Mouse (Mus musculus): Measurements from ENCODE around the gene Arid4b. TPM values are rescaled to one million over a fixed set of nuclear protein-coding genes. Genes with fewer than 3 reads are reported as not detected.
A peak's percentile ranks its signal among the peaks of the same experiment; 100 is the strongest.
"Not testable (repeated sequence)": the region's sequence is repeated elsewhere in the genome, so short reads cannot be mapped to it uniquely, and the experiment has no call there.

Arid4b gene
- polyA plus RNA-seq, 1 experiment from 2014 or later: 100 TPM

- WGBS: 92% methylated on average over 5 of the region's 5 CpGs
- H3K36me3 ChIP-seq (ENCODE audit: control insufficient read depth, insufficient read depth): 0 out of 2 replicates have a peak, but pooled peaks cover 2% of the 10 kb centered on the region
- H3K9me3 ChIP-seq (ENCODE audit: control insufficient read depth, low read length): no peaks in the 10 kb centered on the region
- H3K4me2 ChIP-seq (ENCODE audit: low read length): no peak overlapping the region
- peaks cover 4% of the 10 kb centered on the region; the same call in 1 of the 2 replicates for H3K4me1 ChIP-seq (replicated peaks; ENCODE audit: control insufficient read depth, insufficient read depth, low read length)
- no peak overlapping the region for H3K4me3 ChIP-seq (replicated peaks; ENCODE audit: low read length)
- no peaks in the 10 kb centered on the region for H3K27me3 ChIP-seq (replicated peaks; ENCODE audit: control insufficient read depth, insufficient read depth, low read length)
- no peak for ATAC-seq
- H3K9ac ChIP-seq (replicated peaks; ENCODE audit: low read depth, low read length): no peak overlapping the region
- no peak overlapping the region for H3K27ac ChIP-seq (ENCODE audit: low read length)
These were observed 29.5 kb upstream of the Arid4b start for GRCm38 (mm10) chr13:14033309-14034072.

DNA sequence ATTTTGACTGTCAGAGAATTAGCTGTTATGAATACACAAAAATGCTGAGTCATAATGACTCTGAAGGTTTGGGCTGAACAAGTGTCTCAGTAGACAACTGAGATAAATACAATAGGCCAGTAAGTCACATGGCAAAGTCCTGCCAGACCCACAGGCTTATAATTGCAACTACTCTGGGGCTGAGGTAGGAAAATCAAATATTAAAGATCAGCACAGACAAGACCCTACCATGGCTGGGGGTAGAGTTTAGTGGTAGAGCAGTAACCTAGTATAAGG, 29.0 kb upstream of the Arid4b start:
- Histone ChIP-seq H3K9ac (replicated peaks; ENCODE audit: low read depth, low read length) (no peak overlapping the region), H3K27me3 (replicated peaks; ENCODE audit: control insufficient read depth, insufficient read depth, low read length) (no peaks in the 10 kb centered on the region), H3K4me3 (replicated peaks; ENCODE audit: low read length) (no peak overlapping the region), H3K27ac (ENCODE audit: low read length) (no peak overlapping the region), H3K4me1 (replicated peaks; ENCODE audit: control insufficient read depth, insufficient read depth, low read length) (peaks cover 4% of the 10 kb centered on the region; the same call in 1 of the 2 replicates), H3K9me3 (ENCODE audit: control insufficient read depth, low read length) (no peaks in the 10 kb centered on the region), H3K4me2 (ENCODE audit: low read length) (no peak overlapping the region), H3K36me3 (ENCODE audit: control insufficient read depth, insufficient read depth) (no peaks in the 10 kb centered on the region)
- no peak for ATAC-seq

DNA sequence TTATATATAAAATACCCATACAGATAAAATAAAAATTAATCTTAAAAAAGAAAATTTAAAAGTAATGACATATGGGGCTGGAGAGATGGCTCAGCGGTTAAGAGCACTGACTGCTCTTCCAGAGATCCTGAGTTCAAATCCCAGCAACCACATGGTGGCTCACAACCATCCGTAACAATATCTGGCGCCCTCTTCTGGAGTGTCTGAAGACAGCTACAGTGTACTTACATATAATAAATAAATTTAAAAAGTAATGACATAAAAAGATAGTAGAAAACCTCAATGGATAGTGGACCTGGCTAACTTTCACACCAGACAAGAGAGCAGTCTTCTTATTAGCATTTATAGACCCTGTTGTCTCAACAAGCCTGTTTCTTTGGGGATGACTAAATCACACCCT, 27.7 kb upstream of the Arid4b start:
- not testable (repeated sequence) for H3K4me2 ChIP-seq (ENCODE audit: low read length); H3K9ac ChIP-seq (replicated peaks; ENCODE audit: low read depth, low read length); H3K36me3 ChIP-seq (ENCODE audit: control insufficient read depth, insufficient read depth); H3K9me3 ChIP-seq (ENCODE audit: control insufficient read depth, low read length); H3K27ac ChIP-seq (ENCODE audit: low read length); H3K4me1 ChIP-seq (replicated peaks; ENCODE audit: control insufficient read depth, insufficient read depth, low read length); H3K4me3 ChIP-seq (replicated peaks; ENCODE audit: low read length); ATAC-seq; H3K27me3 ChIP-seq (replicated peaks; ENCODE audit: control insufficient read depth, insufficient read depth, low read length)
- 92% methylated on average over 3 of the region's 3 CpGs for WGBS

DNA sequence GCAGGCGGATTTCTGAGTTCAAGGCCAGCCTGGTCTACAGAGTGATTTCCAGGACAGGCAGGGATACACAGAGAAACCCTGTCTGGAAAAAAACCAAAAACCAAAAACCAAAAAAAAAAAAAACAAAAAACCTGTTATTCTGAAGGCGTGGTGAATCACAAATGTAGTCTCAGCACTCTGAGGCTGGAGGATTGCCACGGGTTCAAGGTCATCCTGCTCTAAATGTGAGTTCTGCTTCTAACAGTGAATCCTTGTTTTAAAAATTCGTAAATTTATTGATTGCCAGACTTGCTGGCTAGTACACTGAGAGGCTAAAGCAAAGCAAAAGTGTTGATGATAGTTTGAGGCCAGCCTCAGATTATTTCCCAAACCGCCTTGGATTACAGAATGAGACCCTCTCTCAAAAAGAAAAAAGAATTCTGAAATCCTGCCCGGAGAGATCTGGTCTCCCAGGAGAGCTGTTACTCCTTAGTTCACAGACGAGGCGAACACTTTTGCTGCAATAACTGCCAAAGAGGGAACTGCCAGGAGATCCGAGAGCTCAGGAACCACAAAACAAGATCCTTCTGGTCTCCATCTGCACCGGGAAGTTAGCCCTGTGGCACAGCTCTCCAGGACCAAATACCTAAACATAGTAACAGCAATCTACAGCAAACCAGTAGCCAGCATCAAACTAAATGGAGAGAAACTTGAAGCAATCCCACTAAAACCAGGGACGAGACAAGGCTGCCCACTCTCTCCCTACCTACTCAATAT, 27.0 kb upstream of the Arid4b start:
- Histone ChIP-seq H3K27ac (ENCODE audit: low read length) (no peak overlapping the region), H3K27me3 (replicated peaks; ENCODE audit: control insufficient read depth, insufficient read depth, low read length) (no peaks in the 10 kb centered on the region), H3K4me3 (replicated peaks; ENCODE audit: low read length) (no peak overlapping the region), H3K4me1 (replicated peaks; ENCODE audit: control insufficient read depth, insufficient read depth, low read length) (peaks cover 10% of the 10 kb centered on the region), H3K9me3 (ENCODE audit: control insufficient read depth, low read length) (no peaks in the 10 kb centered on the region), H3K4me2 (ENCODE audit: low read length) (no peak overlapping the region), H3K9ac (replicated peaks; ENCODE audit: low read depth, low read length) (no peak overlapping the region), H3K36me3 (ENCODE audit: control insufficient read depth, insufficient read depth) (no peaks in the 10 kb centered on the region)
- no peak for ATAC-seq
- 91% methylated on average over 11 of the region's 11 CpGs for WGBS

- Histone ChIP-seq H3K4me1 (replicated peaks; ENCODE audit: control insufficient read depth, insufficient read depth, low read length) (peaks cover 10% of the 10 kb centered on the region), H3K4me2 (ENCODE audit: low read length) (peak overlapping the region; percentile 87), H3K27me3 (replicated peaks; ENCODE audit: control insufficient read depth, insufficient read depth, low read length) (no peaks in the 10 kb centered on the region), H3K36me3 (ENCODE audit: control insufficient read depth, insufficient read depth) (no peaks in the 10 kb centered on the region), H3K9ac (replicated peaks; ENCODE audit: low read depth, low read length) (peak overlapping the region; percentile 92), H3K9me3 (ENCODE audit: control insufficient read depth, low read length) (no peaks in the 10 kb centered on the region), H3K27ac (ENCODE audit: low read length) (peak overlapping the region; percentile 97), H3K4me3 (replicated peaks; ENCODE audit: low read length) (peak overlapping the region; percentile 77)
- ATAC-seq: peak; percentile 62
- WGBS: 1% methylated on average over 8 of the region's 8 CpGs
These were observed 24.1 kb upstream of the Arid4b start for GRCm38 (mm10) chr13:14038911-14039291.

DNA sequence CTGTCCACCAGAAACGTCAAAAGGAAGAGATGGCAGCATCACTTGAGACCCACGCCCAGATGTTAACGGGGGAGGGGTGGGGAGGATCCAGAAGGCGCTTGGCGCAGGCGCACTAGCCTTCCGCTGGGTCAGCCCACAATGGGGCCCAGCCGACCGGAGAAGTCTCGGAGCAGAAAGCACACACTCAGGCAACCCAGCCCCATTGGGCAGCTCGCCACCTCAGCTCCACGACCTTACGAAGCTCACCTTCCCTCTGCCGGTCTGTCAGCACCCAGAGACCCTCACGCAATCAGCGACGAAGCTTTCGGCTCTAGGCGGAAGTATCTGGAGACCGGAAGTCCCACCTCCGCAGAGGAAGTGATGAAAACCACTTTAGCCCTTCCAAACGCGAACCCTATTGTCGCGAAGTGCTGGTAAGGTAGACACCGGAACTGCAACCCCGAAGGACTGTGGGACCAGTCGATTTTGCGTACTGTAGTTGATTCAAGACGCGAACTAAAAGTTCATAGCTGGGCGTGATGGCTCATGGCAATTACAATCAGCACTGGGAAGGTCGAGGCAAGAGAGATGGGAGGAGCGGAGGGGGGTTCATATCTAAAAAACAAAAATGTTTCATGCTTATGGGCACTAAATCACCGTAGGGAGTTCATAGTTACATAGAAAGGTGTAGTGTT, 23.6 kb upstream of the Arid4b start, which contains the start of gene Tbce:
TSS of gene Tbce (minus strand) at position 347 of the 674 bp plus-strand sequence.
- peaks cover 10% of the 10 kb centered on the region for H3K4me1 ChIP-seq (replicated peaks; ENCODE audit: control insufficient read depth, insufficient read depth, low read length)
- under 1% methylated on average over 35 of the region's 35 CpGs for WGBS
- peak; percentile 97 for ATAC-seq
- H3K9me3 ChIP-seq (ENCODE audit: control insufficient read depth, low read length): no peaks in the 10 kb centered on the region
- peak within 1 kb of the TSS; percentile 77 for H3K4me3 ChIP-seq (replicated peaks; ENCODE audit: low read length)
- H3K36me3 ChIP-seq (ENCODE audit: control insufficient read depth, insufficient read depth): no peaks in the 10 kb centered on the region
- H3K9ac ChIP-seq (replicated peaks; ENCODE audit: low read depth, low read length): peak within 1 kb of the TSS; percentile 92
- H3K27ac ChIP-seq (ENCODE audit: low read length): peak within 1 kb of the TSS; percentile 97
- peak within 1 kb of the TSS; percentile 87 for H3K4me2 ChIP-seq (ENCODE audit: low read length)
- H3K27me3 ChIP-seq (replicated peaks; ENCODE audit: control insufficient read depth, insufficient read depth, low read length): no peaks in the 10 kb centered on the region

DNA sequence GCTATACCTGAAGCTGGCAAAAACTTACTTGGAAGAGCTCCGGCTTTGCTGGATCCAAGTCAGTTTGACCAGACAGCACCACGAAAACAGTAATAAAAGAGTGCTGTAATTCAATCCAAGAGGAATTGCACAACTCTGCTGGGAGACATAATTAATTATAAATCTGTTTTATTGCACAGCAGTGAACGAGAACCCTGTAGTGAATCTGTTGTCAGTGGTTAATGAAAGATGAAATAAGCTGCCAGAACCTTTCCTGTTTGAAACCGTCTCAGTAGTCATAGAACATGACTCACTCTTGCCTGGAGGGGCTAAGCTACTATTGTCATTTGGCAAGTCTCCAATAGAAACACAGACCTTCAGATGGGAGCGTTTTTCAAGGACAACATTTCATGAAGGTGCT, 22.8 kb upstream of the Arid4b start:
- Histone ChIP-seq H3K4me1 (replicated peaks; ENCODE audit: control insufficient read depth, insufficient read depth, low read length) (peaks cover 10% of the 10 kb centered on the region), H3K4me2 (ENCODE audit: low read length) (peak overlapping the region; percentile 73), H3K27ac (ENCODE audit: low read length) (no peak overlapping the region), H3K36me3 (ENCODE audit: control insufficient read depth, insufficient read depth) (no peaks in the 10 kb centered on the region), H3K9ac (replicated peaks; ENCODE audit: low read depth, low read length) (no peak overlapping the region), H3K4me3 (replicated peaks; ENCODE audit: low read length) (peak overlapping the region; percentile 77), H3K9me3 (ENCODE audit: control insufficient read depth, low read length) (no peaks in the 10 kb centered on the region), H3K27me3 (replicated peaks; ENCODE audit: control insufficient read depth, insufficient read depth, low read length) (no peaks in the 10 kb centered on the region)
- WGBS: 46% methylated on average over 5 of the region's 5 CpGs
- no peak for ATAC-seq

GRCm38 (mm10) chr13:14043851-14044250, 19.2 kb upstream of the Arid4b start:
- ATAC-seq: no peak

GRCm38 (mm10) chr13:14044521-14044920, 18.5 kb upstream of the Arid4b start:
- Histone ChIP-seq H3K36me3 (ENCODE audit: control insufficient read depth, insufficient read depth) (peaks cover 8% of the 10 kb centered on the region), H3K4me3 (replicated peaks; ENCODE audit: low read length) (no peak overlapping the region), H3K4me2 (ENCODE audit: low read length) (no peak overlapping the region), H3K27me3 (replicated peaks; ENCODE audit: control insufficient read depth, insufficient read depth, low read length) (no peaks in the 10 kb centered on the region), H3K9me3 (ENCODE audit: control insufficient read depth, low read length) (no peaks in the 10 kb centered on the region), H3K27ac (ENCODE audit: low read length) (no peak overlapping the region), H3K4me1 (replicated peaks; ENCODE audit: control insufficient read depth, insufficient read depth, low read length) (peaks cover 7% of the 10 kb centered on the region), H3K9ac (replicated peaks; ENCODE audit: low read depth, low read length) (no peak overlapping the region)
- ATAC-seq: no peak
- WGBS: 84% methylated on average over 2 of the region's 2 CpGs

More at GRCm38 (mm10) chr13:14043851-14044250, 19.2 kb upstream of the Arid4b start:
- Histone ChIP-seq H3K4me3 (replicated peaks; ENCODE audit: low read length) (no peak overlapping the region), H3K27ac (ENCODE audit: low read length) (no peak overlapping the region), H3K4me2 (ENCODE audit: low read length) (no peak overlapping the region), H3K27me3 (replicated peaks; ENCODE audit: control insufficient read depth, insufficient read depth, low read length) (no peaks in the 10 kb centered on the region), H3K4me1 (replicated peaks; ENCODE audit: control insufficient read depth, insufficient read depth, low read length) (peaks cover 7% of the 10 kb centered on the region), H3K9ac (replicated peaks; ENCODE audit: low read depth, low read length) (no peak overlapping the region), H3K9me3 (ENCODE audit: control insufficient read depth, low read length) (no peaks in the 10 kb centered on the region), H3K36me3 (ENCODE audit: control insufficient read depth, insufficient read depth) (peaks cover 5% of the 10 kb centered on the region; the same call in 1 of the 2 replicates)
